Mouse (Mus musculus): Measurements from ENCODE around the gene Sod3. TPM values are rescaled to one million over a fixed set of nuclear protein-coding genes. Genes with fewer than 3 reads are reported as not detected.

The Sod3 gene
- polyA plus RNA-seq, 1 experiment from 2014 or later = 6.7 TPM

DNA sequence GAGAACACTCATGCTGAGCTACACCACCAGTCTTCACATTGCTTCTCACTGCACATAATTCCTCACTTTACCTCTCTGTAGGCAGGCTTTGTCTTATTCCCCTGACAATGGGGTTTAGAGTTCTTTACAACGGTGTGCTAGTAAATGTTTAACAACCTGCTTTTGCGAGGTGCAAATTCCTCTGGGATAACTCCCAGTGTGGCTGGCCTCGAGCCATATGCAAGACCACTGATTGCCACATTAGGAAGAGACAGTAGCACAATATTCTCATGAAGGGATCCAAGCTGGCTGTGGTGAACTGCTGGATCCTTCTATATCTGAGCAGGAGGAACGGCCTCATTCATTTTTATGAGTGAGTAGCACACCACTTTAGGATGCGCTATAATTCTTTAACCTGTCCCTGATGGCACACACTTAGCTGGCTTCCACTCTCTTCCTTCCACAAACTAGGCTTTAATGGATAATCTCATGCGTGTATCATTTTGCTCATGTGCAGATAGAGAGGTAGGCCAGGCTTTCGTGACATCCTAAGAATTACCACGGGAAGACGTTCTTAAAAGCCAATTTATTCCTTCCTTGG, 6.3 kb upstream of the Sod3 start:
- Histone ChIP-seq H3K4me3 (replicated peaks) (no peak overlapping the region), H3K4me1 (replicated peaks) (peaks cover 7% of the 10 kb centered on the region), H3K9me3 (replicated peaks) (no peaks in the 10 kb centered on the region), H3K36me3 (replicated peaks) (no peaks in the 10 kb centered on the region), H3K27ac (replicated peaks) (no peak overlapping the region), H3K4me2 (no peak overlapping the region), H3K9ac (no peak overlapping the region), H3K27me3 (no peaks in the 10 kb centered on the region)
- WGBS (ENCODE audit: insufficient replicate concordance) = 58% methylated on average over 9 of the region's 9 CpGs
- no peak for ATAC-seq (ENCODE audit: insufficient read depth)

DNA sequence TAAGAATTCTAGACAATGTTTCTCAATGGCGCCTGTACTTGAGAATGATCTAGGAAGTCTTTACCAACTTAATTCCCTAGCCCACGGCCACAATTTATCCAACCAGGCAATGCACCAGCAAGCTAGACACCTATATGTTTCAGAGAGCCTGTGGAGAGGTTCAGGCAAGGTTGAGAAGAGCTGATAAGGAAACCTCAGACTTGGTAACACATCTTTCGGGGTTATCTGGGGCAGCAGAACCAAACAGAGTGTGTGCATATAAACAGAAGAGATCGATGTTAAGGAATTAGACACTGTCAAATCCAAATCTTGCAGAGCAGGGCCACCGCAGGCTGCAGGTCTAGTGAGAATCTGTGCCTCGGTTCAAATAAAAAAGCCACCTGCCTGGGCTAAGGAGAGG, 5.5 kb upstream of the Sod3 start:
- H3K4me2 ChIP-seq = no peak overlapping the region
- no peak overlapping the region for H3K27ac ChIP-seq (replicated peaks)
- H3K9me3 ChIP-seq (replicated peaks) = no peaks in the 10 kb centered on the region
- ATAC-seq (ENCODE audit: insufficient read depth) = no peak
- no peaks in the 10 kb centered on the region for H3K36me3 ChIP-seq (replicated peaks)
- H3K27me3 ChIP-seq = no peaks in the 10 kb centered on the region
- no peak overlapping the region for H3K9ac ChIP-seq
- no peak overlapping the region for H3K4me3 ChIP-seq (replicated peaks)
- 22% methylated on average over 6 of the region's 6 CpGs for WGBS (ENCODE audit: insufficient replicate concordance)
- H3K4me1 ChIP-seq (replicated peaks) = peaks cover 7% of the 10 kb centered on the region

DNA sequence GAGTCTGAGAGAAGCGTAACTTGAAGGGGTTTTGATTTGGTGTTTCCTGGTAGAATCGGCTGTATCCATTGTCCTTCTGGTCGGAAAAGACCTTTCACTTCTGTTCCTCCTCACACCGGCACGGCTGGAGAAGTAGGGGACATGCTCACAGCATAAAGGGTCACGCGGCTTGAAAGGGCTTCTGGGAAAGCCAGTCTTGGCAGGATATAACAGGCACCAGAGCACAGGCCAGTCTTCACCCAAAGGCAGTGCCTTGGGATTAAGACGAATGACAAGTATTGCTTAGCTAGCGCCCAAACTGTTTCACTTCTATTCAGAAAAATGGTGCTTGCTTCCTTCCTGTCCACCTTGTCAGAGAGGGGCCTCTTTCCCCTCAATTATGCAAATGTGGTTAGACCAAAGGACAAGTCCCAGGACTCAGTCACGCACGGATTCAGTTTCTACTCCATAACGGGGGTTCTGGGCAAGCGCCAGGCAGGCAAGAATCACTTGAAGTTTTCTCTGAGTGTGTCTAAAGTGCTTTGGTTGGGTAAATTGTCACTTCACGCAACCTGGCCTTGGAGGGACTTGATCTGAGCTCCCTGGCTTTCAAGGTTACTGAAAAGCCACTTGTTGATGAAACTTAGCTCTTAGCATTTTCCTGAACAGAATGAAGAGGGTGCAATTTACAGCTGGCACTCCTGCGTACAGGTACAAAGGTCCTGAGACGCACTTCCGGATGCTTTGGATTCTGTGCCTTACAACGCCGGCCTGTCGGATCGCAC, 3.1 kb upstream of the Sod3 start:
- Histone ChIP-seq H3K4me3 (replicated peaks) (no peak overlapping the region), H3K4me1 (replicated peaks) (peaks cover 4% of the 10 kb centered on the region), H3K9me3 (replicated peaks) (no peaks in the 10 kb centered on the region), H3K27ac (replicated peaks) (no peak overlapping the region), H3K9ac (no peak overlapping the region), H3K36me3 (replicated peaks) (no peaks in the 10 kb centered on the region), H3K27me3 (no peaks in the 10 kb centered on the region), H3K4me2 (no peak overlapping the region)
- WGBS (ENCODE audit: insufficient replicate concordance) = 60% methylated on average over 21 of the region's 21 CpGs
- ATAC-seq (ENCODE audit: insufficient read depth) = no peak

DNA sequence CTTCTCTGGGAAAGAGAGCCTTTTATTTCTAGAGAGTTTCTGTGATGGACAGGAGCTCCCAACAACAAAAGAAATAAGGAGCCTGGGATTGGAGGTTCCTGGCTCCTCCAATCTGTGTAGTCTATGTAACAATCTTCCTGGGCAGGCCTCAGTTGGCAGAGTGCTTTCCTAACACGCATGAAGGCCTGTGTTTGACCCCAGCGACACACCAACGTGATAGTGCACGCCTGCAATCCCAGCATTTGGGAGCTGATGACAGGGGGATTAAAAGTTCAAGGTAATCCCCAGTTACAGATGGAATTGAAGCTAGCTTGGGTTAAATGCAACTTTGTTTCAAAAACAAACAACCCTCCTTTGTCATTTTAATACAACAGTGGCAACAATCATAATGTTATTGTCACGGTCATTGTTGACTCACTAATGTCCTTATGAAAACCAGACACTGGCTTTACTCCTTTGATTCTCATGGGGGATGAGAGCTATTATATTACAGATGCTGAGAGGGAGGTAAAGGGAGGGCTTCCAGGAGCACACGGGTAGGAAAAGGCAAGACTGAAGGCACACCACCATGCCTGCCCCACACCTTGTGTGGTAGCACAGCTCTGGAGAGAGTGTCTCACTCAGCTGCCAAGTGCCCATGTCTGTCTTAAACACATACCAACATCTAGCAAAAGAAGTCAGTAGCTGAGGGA, 669 bp upstream of the Sod3 start:
- Histone ChIP-seq H3K27ac (replicated peaks) (no peak overlapping the region), H3K4me3 (replicated peaks) (no peak overlapping the region), H3K9ac (no peak overlapping the region), H3K27me3 (peaks cover 2% of the 10 kb centered on the region; the same call in 1 of the 2 replicates), H3K4me1 (replicated peaks) (no peaks in the 10 kb centered on the region; the same call in 1 of the 2 replicates), H3K4me2 (no peak overlapping the region), H3K9me3 (replicated peaks) (no peaks in the 10 kb centered on the region), H3K36me3 (replicated peaks) (no peaks in the 10 kb centered on the region)
- ATAC-seq (ENCODE audit: insufficient read depth) = no peak
- 62% methylated on average over 6 of the region's 6 CpGs for WGBS (ENCODE audit: insufficient replicate concordance)

DNA sequence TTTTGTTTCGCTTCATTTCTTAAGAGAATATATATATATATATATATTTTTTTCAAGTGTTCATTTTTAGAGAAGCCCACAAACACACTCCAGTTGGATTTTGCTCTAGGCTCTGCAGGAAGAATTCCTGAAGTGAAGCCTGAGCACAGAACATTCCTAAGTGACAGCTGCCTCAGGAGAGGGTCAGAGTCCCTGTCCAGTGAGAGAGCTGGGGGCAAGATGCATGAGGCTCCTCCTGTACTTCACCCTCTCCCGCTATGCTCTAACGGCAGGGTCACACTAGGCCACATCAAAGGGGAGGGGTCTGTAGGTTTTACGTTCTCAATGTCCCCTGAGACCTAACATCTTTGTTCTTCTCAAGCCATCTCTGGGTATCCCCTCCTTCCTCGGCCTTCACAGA, 930 bp downstream of the Sod3 start:
- H3K36me3 ChIP-seq (replicated peaks) = no peaks in the 10 kb centered on the region
- no peak overlapping the region for H3K9ac ChIP-seq
- no peak for ATAC-seq (ENCODE audit: insufficient read depth)
- H3K4me1 ChIP-seq (replicated peaks) = no peaks in the 10 kb centered on the region; the same call in 1 of the 2 replicates
- no peaks in the 10 kb centered on the region for H3K9me3 ChIP-seq (replicated peaks)
- 56% methylated on average over 5 of the region's 5 CpGs for WGBS (ENCODE audit: insufficient replicate concordance)
- no peak overlapping the region for H3K27ac ChIP-seq (replicated peaks)
- H3K4me2 ChIP-seq = no peak overlapping the region
- H3K4me3 ChIP-seq (replicated peaks) = no peak overlapping the region
- peaks cover 11% of the 10 kb centered on the region; the same call in 1 of the 2 replicates for H3K27me3 ChIP-seq

GRCm38 (mm10) chr5:52365930-52366329, 2.3 kb downstream of the Sod3 start:
- Histone ChIP-seq H3K27me3 (peaks cover 11% of the 10 kb centered on the region; the same call in 1 of the 2 replicates), H3K36me3 (replicated peaks) (no peaks in the 10 kb centered on the region), H3K4me2 (no peak overlapping the region), H3K9ac (no peak overlapping the region), H3K4me1 (replicated peaks) (no peaks in the 10 kb centered on the region), H3K27ac (replicated peaks) (no peak overlapping the region), H3K9me3 (replicated peaks) (no peaks in the 10 kb centered on the region), H3K4me3 (replicated peaks) (no peak overlapping the region)
- no peak for ATAC-seq (ENCODE audit: insufficient read depth)
- WGBS (ENCODE audit: insufficient replicate concordance) = 65% methylated on average over 5 of the region's 5 CpGs

GRCm38 (mm10) chr5:52366661-52367060, 3.1 kb downstream of the Sod3 start:
- H3K4me3 ChIP-seq (replicated peaks) = no peak overlapping the region
- WGBS (ENCODE audit: insufficient replicate concordance) = 30% methylated on average over 2 of the region's 2 CpGs

GRCm38 (mm10) chr5:52367866-52368840, 4.6 kb downstream of the Sod3 start:
- 50% methylated on average over 63 of the region's 63 CpGs for WGBS (ENCODE audit: insufficient replicate concordance)
- no peaks in the 10 kb centered on the region for H3K36me3 ChIP-seq (replicated peaks)
- no peak for ATAC-seq (ENCODE audit: insufficient read depth)
- no peak overlapping the region for H3K27ac ChIP-seq (replicated peaks)
- peaks cover 11% of the 10 kb centered on the region; the same call in 1 of the 2 replicates for H3K27me3 ChIP-seq
- no peaks in the 10 kb centered on the region for H3K9me3 ChIP-seq (replicated peaks)
- H3K4me2 ChIP-seq = no peak overlapping the region
- H3K4me1 ChIP-seq (replicated peaks) = no peaks in the 10 kb centered on the region
- H3K4me3 ChIP-seq (replicated peaks) = no peak overlapping the region
- no peak overlapping the region for H3K9ac ChIP-seq

More at GRCm38 (mm10) chr5:52366661-52367060, 3.1 kb downstream of the Sod3 start:
- peaks cover 11% of the 10 kb centered on the region; the same call in 1 of the 2 replicates for H3K27me3 ChIP-seq
- H3K4me1 ChIP-seq (replicated peaks) = no peaks in the 10 kb centered on the region
- no peak overlapping the region for H3K9ac ChIP-seq
- no peaks in the 10 kb centered on the region for H3K9me3 ChIP-seq (replicated peaks)
- ATAC-seq (ENCODE audit: insufficient read depth) = no peak
- H3K4me2 ChIP-seq = no peak overlapping the region
- no peaks in the 10 kb centered on the region for H3K36me3 ChIP-seq (replicated peaks)
- H3K27ac ChIP-seq (replicated peaks) = no peak overlapping the region

- Histone ChIP-seq H3K4me2 (no peak overlapping the region), H3K9ac (no peak overlapping the region), H3K4me1 (replicated peaks) (no peaks in the 10 kb centered on the region), H3K36me3 (replicated peaks) (no peaks in the 10 kb centered on the region), H3K9me3 (replicated peaks) (no peaks in the 10 kb centered on the region), H3K27ac (replicated peaks) (no peak overlapping the region), H3K27me3 (peaks cover 11% of the 10 kb centered on the region; the same call in 1 of the 2 replicates), H3K4me3 (replicated peaks) (no peak overlapping the region)
- WGBS (ENCODE audit: insufficient replicate concordance) = 70% methylated on average over 6 of the region's 6 CpGs
- no peak for ATAC-seq (ENCODE audit: insufficient read depth)
These were observed 7.3 kb downstream of the Sod3 start for GRCm38 (mm10) chr5:52370901-52371300.

DNA sequence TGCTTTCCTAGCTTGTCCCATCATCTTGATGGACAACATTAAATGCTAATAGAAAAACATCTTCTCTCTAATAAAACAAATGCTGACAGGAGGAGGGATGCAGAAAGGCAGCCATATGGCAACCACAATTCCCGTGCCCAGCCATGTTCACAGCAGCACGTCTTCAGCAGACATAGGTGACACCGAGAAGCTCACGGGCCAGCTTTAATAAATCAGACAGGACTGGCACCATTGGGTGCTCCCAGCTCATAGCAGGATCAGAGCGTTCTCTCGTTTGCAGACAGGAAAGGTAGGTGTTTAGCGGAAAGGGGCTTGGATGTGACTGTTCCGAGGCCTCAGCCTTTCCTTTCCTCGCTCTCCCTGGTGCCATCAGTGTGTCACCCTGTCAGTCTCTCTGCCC, 12.3 kb downstream of the Sod3 start:
- Histone ChIP-seq H3K4me2 (no peak overlapping the region), H3K36me3 (replicated peaks) (no peaks in the 10 kb centered on the region), H3K9ac (no peak overlapping the region), H3K4me3 (replicated peaks) (no peak overlapping the region), H3K27ac (replicated peaks) (no peak overlapping the region), H3K4me1 (replicated peaks) (no peaks in the 10 kb centered on the region), H3K9me3 (replicated peaks) (no peaks in the 10 kb centered on the region), H3K27me3 (no peaks in the 10 kb centered on the region)
- WGBS (ENCODE audit: insufficient replicate concordance) = 72% methylated on average over 9 of the region's 9 CpGs
- ATAC-seq (ENCODE audit: insufficient read depth) = no peak

All from liver, embryonic 15.5 days (tissue).